Mouse (Mus musculus): ENCODE measurements at regions not wholly inside any gene's neighbourhood (a gene's known extent, or its start where the extent isn't known, plus 50 kb on each side); places are given as distances from the start of the nearest gene placed in this dataset.

- TF ChIP-seq POLR2A (IDR thresholded peaks at IDR 0.05; ENCODE audit: borderline replicate concordance, insufficient read depth, low read length) (no peak), CTCF (IDR thresholded peaks at IDR 0.05; ENCODE audit: borderline replicate concordance, insufficient read depth, low read depth, low read length) (no peak)
These were observed 263.2 kb upstream of the 1700008P02Rik start for GRCm38 (mm10) chr3:6883401-6883800.
